Mouse (Mus musculus) lung, postnatal 36 days (tissue): ENCODE data around the gene Psd4.

Source experiments
- DNase-seq: peaks from one replicate; pipeline ENCODE4 v3.0.0; 2022; ENCODE audit warnings: mixed read lengths

The Psd4 gene

DNA sequence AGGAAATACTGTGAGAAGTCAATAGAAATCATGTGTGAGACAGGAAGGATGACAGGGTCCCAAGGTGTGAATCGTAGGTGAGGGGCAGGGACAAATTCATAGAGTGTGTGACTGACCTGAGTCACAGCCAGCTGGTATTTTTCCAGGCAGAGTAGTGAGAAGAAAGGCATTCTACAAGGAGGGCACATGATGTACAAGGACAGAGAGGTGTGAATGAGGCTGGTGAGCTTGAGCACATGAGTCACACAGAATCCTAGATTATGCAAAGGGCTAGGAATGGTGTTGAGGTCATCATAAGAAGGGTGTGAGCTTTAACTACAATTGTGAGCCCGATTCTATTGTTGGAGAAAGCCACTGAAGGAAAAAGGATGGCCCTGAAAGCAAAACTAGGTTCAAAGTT is 72.7 kb downstream of the Psd4 start:
- no peak for DNase-seq

DNA sequence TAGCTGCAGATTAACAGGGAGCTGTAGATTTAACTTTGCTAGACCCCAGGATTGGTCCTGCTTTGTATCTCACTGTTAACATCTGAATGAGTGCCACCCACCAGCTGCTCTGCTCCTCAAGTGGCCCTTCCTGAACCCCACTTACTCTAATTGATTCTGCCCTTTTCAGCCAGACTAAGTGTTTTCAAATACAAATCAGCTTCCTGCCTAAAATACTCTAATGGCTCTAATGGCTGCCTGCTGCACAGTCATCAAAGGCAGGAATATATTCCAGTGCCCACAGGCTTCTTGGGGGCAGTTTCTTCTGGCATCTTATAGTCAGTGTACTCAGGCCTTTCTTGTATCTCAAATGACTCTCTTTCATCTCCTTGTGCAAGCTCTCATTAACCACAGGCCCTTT is 74.5 kb downstream of the Psd4 start:
- DNase-seq: no peak

- no peak for DNase-seq
These were observed 75.0 kb downstream of the Psd4 start for GRCm38 (mm10) chr2:24442303-24442925.

DNA sequence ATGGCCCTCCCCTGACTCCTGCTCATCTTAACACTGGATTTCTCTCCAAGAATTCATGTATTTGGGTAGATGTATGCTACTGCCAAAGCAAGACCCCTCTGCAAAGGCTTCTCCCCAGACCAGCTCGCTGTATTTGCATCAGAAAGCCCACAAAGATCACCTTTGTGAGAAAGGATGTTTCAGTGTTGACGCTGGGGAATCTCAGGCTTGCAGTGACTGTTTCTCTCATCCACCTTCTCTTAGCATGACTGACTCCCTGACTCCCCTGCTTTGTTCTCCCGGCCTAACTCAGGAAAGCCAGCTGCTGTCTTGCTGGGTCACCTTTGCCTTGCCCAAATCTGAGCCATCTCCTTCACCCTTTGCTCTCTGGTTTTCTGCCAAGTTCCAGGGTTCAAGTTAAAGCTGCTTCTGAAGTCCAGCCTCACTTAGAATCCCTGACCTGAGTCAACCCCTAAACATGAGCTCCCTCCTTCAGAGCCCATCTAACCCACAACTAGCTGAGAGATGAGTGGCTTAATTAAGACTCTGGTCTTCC is 75.9 kb downstream of the Psd4 start:
- DNase-seq: no peak

- DNase-seq: no peak
These were observed 81.7 kb downstream of the Psd4 start for GRCm38 (mm10) chr2:24449111-24449510.

DNA sequence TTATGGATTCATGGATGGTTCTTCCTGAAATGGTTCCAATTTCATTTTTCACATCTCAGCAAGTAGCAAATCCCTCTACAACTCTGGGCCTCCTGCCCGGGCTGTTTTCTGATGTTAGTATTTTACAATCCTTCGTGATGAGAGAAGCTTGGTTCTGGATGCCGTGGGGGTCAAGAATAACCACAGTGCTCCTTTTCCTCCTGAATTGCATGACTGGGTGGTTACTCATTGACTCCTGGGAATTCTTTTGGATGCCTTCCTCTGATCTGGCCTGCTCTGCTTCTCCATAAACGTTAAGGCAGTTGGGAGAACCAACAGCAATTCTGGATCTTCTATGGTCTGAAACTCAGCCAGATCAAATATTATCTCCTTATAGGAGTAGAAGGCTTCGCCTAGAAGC is 85.8 kb downstream of the Psd4 start:
- DNase-seq: no peak

DNA sequence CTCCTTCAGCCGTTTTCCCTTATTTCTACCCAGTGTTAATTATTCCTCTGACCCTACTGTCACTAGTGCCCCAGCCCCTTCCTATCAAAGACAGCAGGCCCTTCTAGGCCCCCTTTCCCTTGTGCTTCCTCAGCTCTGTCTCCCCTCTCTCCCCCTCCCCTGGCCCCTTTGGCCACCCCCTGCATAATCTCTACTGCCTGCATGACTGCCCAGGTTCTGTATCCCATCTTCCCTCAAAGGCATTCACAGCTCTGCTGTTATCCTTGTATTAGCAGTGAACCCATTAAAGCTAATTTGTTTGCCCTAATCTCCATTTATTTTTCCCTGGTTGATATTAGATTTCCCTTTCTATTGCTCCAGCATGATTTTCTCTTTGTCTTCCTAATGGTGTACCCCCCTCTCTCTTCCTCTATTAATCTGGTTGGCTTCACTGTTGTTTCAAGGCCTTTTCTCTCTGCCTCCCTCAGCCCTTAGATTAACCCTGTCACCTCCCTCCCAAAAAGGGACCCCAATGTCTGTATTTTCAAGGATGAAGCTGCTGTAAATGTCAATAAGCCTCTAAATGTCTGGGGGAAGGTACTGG is 87.1 kb downstream of the Psd4 start:
- DNase-seq: no peak

GRCm38 (mm10) chr2:24455057-24455855 is 87.9 kb downstream of the Psd4 start:
- DNase-seq: no peak

- no peak for DNase-seq
These were observed 89.5 kb downstream of the Psd4 start for GRCm38 (mm10) chr2:24456841-24457240.

DNA sequence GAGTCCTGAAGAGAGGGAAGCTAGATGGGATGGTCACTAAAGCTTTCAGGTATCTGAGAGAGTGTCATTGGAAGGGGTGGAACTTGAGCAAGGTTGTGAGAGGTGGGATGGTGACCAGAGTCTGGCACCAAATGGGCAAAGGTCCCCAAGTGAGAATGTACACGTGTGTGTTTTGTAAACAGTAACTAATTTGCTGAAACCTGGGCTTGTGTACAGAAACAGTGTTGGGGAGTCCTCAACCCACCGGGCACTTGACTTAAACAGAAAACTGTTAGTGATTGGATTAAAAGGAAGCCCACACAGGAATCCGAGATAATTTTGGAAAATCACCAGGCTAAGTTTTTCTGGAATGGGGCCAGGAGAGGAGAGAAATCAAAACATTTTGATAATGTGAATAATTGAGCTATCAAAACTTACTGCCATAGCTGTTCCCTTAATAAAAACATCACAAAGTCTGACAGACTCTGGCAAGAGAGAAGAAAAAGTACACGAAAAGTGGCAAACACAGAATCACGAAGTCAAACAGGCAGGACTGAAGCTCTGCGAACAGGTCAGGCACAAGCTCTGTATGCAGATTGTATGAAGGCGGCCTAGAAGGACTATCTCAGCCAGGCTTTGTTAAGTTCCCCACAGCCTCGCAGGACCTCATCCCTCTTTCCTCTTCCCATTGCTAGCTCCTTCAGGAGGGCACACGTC is 92.9 kb downstream of the Psd4 start:
- DNase-seq: no peak

DNA sequence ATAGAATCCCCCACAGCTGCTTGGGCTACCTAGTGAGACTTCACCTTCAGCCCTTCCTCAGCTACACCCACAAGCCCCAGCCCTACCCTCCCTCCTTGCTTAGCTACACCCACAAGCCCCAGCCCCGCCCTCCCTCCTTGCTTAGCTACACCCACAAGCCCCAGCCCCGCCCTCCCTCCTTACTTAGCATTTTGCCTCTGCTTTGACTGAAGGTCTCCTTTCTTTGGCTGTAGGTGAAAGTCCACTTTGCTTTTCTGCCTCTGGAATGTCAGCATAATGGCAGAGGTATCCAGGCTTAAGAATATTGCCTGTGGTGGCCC is 93.4 kb downstream of the Psd4 start:
- peak; percentile 9 for DNase-seq
